Mouse (Mus musculus) right cerebral cortex, postnatal 25 days (tissue): ENCODE data around the gene Cdkn2aipnl.

ENCODE experiments used
- DNase-seq: peaks from one replicate; pipeline ENCODE4 v3.0.0; 2022

Gene Cdkn2aipnl

DNA sequence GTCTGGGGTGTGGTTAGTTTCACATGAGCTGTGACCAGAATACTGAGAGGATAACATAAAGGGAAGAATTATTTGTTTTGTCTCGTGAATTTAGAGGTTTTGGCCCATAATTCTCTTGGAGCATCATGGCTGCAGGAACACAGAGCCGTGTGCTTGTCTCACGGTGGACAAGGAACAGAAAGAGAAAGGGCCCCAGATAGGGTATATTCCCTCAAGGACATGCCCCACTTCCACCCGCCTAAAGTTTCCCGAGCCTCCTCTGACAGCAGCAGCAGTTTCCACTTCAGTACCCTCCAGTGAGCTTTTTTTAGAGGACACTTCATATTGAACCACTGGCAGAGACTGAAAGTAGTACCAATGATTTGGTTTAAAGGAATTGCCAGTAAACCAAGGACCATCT, 44.1 kb downstream of the Cdkn2aipnl start:
- DNase-seq = no peak

DNA sequence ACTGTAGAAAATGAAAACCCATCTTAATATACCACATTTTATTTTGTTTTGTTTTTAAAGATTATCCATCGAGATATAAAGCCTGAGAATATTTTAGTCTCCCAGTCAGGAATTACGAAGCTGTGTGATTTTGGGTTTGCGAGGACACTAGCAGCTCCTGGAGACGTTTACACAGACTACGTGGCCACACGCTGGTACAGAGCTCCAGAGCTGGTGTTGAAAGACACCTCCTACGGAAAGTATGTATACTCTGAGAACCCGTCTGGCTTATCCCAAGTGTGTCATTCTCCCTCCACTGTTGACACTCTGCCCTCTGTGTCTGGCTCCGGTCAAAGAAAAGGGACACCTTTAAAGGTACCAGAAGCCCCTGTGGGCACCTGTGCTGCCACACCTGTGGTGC, 50.8 kb downstream of the Cdkn2aipnl start:
- DNase-seq = no peak
